Comparison of ENCODE assay signal across 29 mouse cellular contexts in genomic region chr3:88604863-88605262, GRCm38 (mm10). TPM values are rescaled to one million over a fixed set of nuclear protein-coding genes. Genes with fewer than 3 reads are reported as not detected.
"Had no signal": no experiment of that assay in that cellular context is flagged by ENCODE, and none has a peak within 500 bp of the region (broad histone marks: within the 10 kb centered on the region; RNA-seq: fewer than 3 reads in every experiment).

No protein-coding gene starts in this region.

- H3K36me3 ChIP-seq: kidney, embryonic 15.5 days; liver, embryonic 13.5 days; midbrain, embryonic 13.5 days; neural tube, embryonic 12.5 days; stomach, embryonic 15.5 days had no signal

- H3K27me3 ChIP-seq: midbrain, embryonic 13.5 days; neural tube, embryonic 12.5 days; stomach, embryonic 15.5 days had no signal

- DNase-seq: kidney, postnatal 10 days; kidney, postnatal 36 days; layer of hippocampus, postnatal 36 days; liver, embryonic 13.5 days; lung, adult 2 months; lung, postnatal 14 days; lung, postnatal 4 days; retina, postnatal 1 day; right cerebral cortex, postnatal 25 days; spleen, adult 18-20 months; thymus, adult 2 months; thymus, postnatal 14 days; thymus, postnatal 4 days had no signal

- H3K27ac ChIP-seq: left cerebral cortex, adult 2 months; liver, embryonic 13.5 days; midbrain, embryonic 13.5 days; neural tube, embryonic 12.5 days; stomach, embryonic 15.5 days had no signal

- H3K9me3 ChIP-seq: kidney, embryonic 15.5 days; liver, embryonic 13.5 days; midbrain, embryonic 13.5 days; neural tube, embryonic 12.5 days; stomach, embryonic 15.5 days had no signal

- H3K4me2 ChIP-seq: kidney, embryonic 15.5 days; liver, embryonic 13.5 days; midbrain, embryonic 13.5 days; neural tube, embryonic 12.5 days; stomach, embryonic 15.5 days had no signal

- H3K9ac ChIP-seq: kidney, embryonic 15.5 days; liver, embryonic 13.5 days; midbrain, embryonic 13.5 days; neural tube, embryonic 12.5 days; stomach, embryonic 15.5 days had no signal

- H3K4me3 ChIP-seq: kidney, embryonic 15.5 days; left cerebral cortex, adult 2 months; liver, embryonic 13.5 days; midbrain, embryonic 13.5 days; neural tube, embryonic 12.5 days; stomach, embryonic 15.5 days had no signal

- ATAC-seq: midbrain, embryonic 13.5 days had no signal

RNA-seq across cellular contexts. Expression of gene Rxfp4, which starts 48.1 kb away (rescaled TPM):
- total RNA-seq: layer of hippocampus, adult 8-10 months; layer of hippocampus, postnatal 10 days; layer of hippocampus, postnatal 36 days; left cerebral cortex, adult 2 months; left cerebral cortex, postnatal 10 days; left cerebral cortex, postnatal 36 days; liver, adult 2 months; megakaryocyte, adult 5-6 weeks; midbrain, postnatal 0 days; neutrophil, adult 5-6 weeks had no signal
- polyA plus RNA-seq: kidney, embryonic 15.5 days; limb, embryonic 11.5 days; liver, adult 2 months; liver, embryonic 13.5 days; liver, embryonic 16.5 days; lung, embryonic 16.5 days; midbrain, embryonic 13.5 days; midbrain, postnatal 0 days; neural tube, embryonic 12.5 days; stomach, embryonic 15.5 days; thymus, adult 2 months had no signal
